Mouse (Mus musculus) intestine, postnatal 0 days (tissue): ENCODE data around the gene Pnmt. TPM values are rescaled to one million over a fixed set of nuclear protein-coding genes. Genes with fewer than 3 reads are reported as not detected.
A peak's percentile ranks its signal among the peaks of the same experiment; 100 is the strongest.
"Not testable (repeated sequence)": the region's sequence is repeated elsewhere in the genome, so short reads cannot be mapped to it uniquely, and the experiment has no call there.

Experiments used
- ATAC-seq: fragments of 200-750 bp; cut with Nextera tagmentation; 2 replicates; pipeline ENCODE4 v1.8.0; 2017; ENCODE audit warnings: mild to moderate bottlenecking, moderate TSS enrichment, moderate library complexity
- H3K27ac ChIP-seq: fragments of 300-500 bp; sonication (generic); 2 replicates; pipeline ENCODE4 v1.5.1; 2014; ENCODE audit warnings: mild to moderate bottlenecking, low read depth, low read length, moderate library complexity
- H3K27me3 ChIP-seq: fragments of 300-500 bp; sonication (generic); replicated peaks from 2 replicates; pipeline ENCODE4 v1.6.1; 2014; ENCODE audit warnings: low read length, mixed read lengths; ENCODE audit not compliant: control insufficient read depth, insufficient read depth
- H3K36me3 ChIP-seq: fragments of 300-500 bp; sonication (generic); 2 replicates; pipeline ENCODE4 v1.6.1; 2014; ENCODE audit warnings: mild to moderate bottlenecking, moderate library complexity; ENCODE audit not compliant: control insufficient read depth, insufficient read depth
- H3K4me1 ChIP-seq: fragments of 300-500 bp; sonication (generic); replicated peaks from 2 replicates; pipeline ENCODE4 v1.6.1; 2014; ENCODE audit warnings: antibody characterized with exemption, low read length, mixed read lengths; ENCODE audit not compliant: control insufficient read depth, insufficient read depth
- H3K4me2 ChIP-seq: fragments of 300-500 bp; sonication (generic); replicated peaks from 2 replicates; pipeline ENCODE4 v1.6.1; 2014; ENCODE audit warnings: low read depth, mild to moderate bottlenecking, moderate library complexity
- H3K4me3 ChIP-seq: fragments of 300-500 bp; sonication (generic); 2 replicates; pipeline ENCODE4 v1.5.1; 2014; ENCODE audit warnings: low read depth, low read length
- H3K9ac ChIP-seq: fragments of 300-500 bp; sonication (generic); 2 replicates; pipeline ENCODE4 v1.6.1; 2014; ENCODE audit warnings: mild to moderate bottlenecking, low read depth, low read length
- H3K9me3 ChIP-seq: fragments of 300-500 bp; sonication (generic); 2 replicates; pipeline ENCODE4 v1.6.1; 2016; ENCODE audit warnings: mixed run types; ENCODE audit not compliant: control insufficient read depth
- CTCF ChIP-seq: sonication (generic); IDR thresholded peaks from 2 replicates; pipeline ENCODE4 v1.5.1; 2016; ENCODE audit warnings: low read depth, mild to moderate bottlenecking, control low read depth, antibody characterized with exemption, moderate library complexity
- WGBS: fragments of 180-500 bp; shearing (Covaris S2); extraction: QIAGEN DNeasy Blood & Tissue Kit; methylation state at CpG from one replicate; pipeline ENCODE4 v1.1.7; 2014; 5-methylcytosine and 5-hydroxymethylcytosine counted together
- polyA plus RNA-seq: library from polyadenylated mRNA; unstranded; fragments of >200 nt; fragmentation: Nextera tagmentation; extraction: Ambion mirVana; gene quantifications from 2 replicates; pipeline ENCODE4 v1.2.1, GENCODE M21; 2015

The Pnmt gene
- polyA plus RNA-seq, 1 experiment from 2014 or later: not detected

GRCm38 (mm10) chr11:98380106-98380505, 6.1 kb upstream of the Pnmt start:
- Histone ChIP-seq H3K9ac (no peak overlapping the region), H3K27ac (no peak overlapping the region), H3K4me3 (no peak overlapping the region), H3K4me1 (no peaks in the 10 kb centered on the region), H3K9me3 (no peaks in the 10 kb centered on the region), H3K4me2 (no peak overlapping the region), H3K27me3 (no peaks in the 10 kb centered on the region), H3K36me3 (peaks cover 62% of the 10 kb centered on the region)
- 72% methylated on average over 6 of the region's 6 CpGs for WGBS
- ATAC-seq: no peak
- TF ChIP-seq CTCF: no peak

GRCm38 (mm10) chr11:98381651-98382050, 4.6 kb upstream of the Pnmt start:
- no peak for TF ChIP-seq CTCF
- Histone ChIP-seq H3K9me3 (no peaks in the 10 kb centered on the region), H3K4me3 (no peak overlapping the region), H3K9ac (no peak overlapping the region), H3K27me3 (0 out of 2 replicates have a peak, but pooled peaks cover 5% of the 10 kb centered on the region), H3K27ac (no peak overlapping the region), H3K36me3 (peaks cover 47% of the 10 kb centered on the region), H3K4me2 (no peak overlapping the region), H3K4me1 (no peaks in the 10 kb centered on the region)
- WGBS: 89% methylated on average over 2 of the region's 2 CpGs
- ATAC-seq: no peak

GRCm38 (mm10) chr11:98382405-98382804, 3.8 kb upstream of the Pnmt start:
- not testable (repeated sequence) for H3K4me2 ChIP-seq, H3K9me3 ChIP-seq, H3K4me1 ChIP-seq, H3K9ac ChIP-seq, H3K4me3 ChIP-seq, H3K27ac ChIP-seq
- Histone ChIP-seq H3K36me3 (peaks cover 39% of the 10 kb centered on the region), H3K27me3 (peaks cover 12% of the 10 kb centered on the region; the same call in 1 of the 2 replicates)
- WGBS: 23% methylated on average over 2 of the region's 2 CpGs
- peak; percentile 52 for ATAC-seq
- TF ChIP-seq CTCF: peak; percentile 50

DNA sequence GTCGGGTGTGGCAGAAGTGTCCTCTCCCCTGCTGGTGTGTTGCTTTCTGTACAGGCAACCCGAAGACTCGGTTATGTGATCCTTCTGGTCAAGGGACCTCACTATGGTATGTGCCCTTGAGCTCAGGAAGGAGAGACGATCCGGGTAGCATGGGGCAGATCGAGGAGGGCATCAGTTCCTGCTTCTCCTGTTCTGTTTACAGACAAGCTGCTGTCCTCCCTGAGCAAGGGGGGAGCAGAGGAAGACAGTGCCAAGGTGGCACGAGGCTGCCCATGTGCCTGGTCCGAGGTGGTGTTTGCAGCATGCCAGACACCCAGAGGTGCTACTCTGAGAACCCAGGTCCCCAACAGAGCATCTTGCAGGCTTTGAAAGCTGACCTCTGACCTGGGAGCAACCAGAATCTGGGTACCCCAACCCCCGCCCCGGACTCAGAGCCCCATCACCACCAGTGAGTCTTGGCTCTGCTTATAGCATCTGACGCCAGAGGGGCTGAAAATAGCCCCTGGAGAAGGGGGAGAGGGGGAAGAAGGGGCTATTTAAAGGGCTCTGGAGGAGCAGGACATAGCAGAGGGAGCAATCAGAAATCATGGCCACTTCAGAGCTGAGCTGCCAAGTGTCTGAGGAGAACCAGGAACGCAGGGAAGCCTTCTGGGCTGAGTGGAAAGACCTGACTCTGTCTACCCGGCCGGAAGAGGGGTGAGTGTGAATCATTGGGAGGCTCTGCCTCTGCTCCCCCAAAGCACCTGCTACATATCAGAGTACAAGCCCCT, 2.8 kb upstream of the Pnmt start, which contains the start of gene Tcap:
Gene Tcap (plus strand): TSS at position 551 of the 770 bp plus-strand sequence.
- Histone ChIP-seq H3K27me3 (peaks cover 18% of the 10 kb centered on the region; the same call in 1 of the 2 replicates), H3K4me1 (no peaks in the 10 kb centered on the region), H3K9me3 (no peaks in the 10 kb centered on the region), H3K9ac (no peak within 1 kb of the TSS), H3K36me3 (peaks cover 29% of the 10 kb centered on the region), H3K4me3 (no peak within 1 kb of the TSS), H3K4me2 (no peak within 1 kb of the TSS), H3K27ac (no peak within 1 kb of the TSS)
- 0 out of 2 replicates have a peak, but pooled peaks have one; percentile 2 for TF ChIP-seq CTCF
- ATAC-seq: no peak
- WGBS: 61% methylated on average over 14 of the region's 14 CpGs

GRCm38 (mm10) chr11:98384216-98384615, 2.0 kb upstream of the Pnmt start:
- Histone ChIP-seq H3K4me2 (no peak overlapping the region), H3K9ac (no peak overlapping the region), H3K27me3 (peaks cover 18% of the 10 kb centered on the region; the same call in 1 of the 2 replicates), H3K4me1 (no peaks in the 10 kb centered on the region), H3K36me3 (peaks cover 21% of the 10 kb centered on the region), H3K9me3 (no peaks in the 10 kb centered on the region), H3K27ac (no peak overlapping the region), H3K4me3 (no peak overlapping the region)
- 83% methylated on average over 20 of the region's 20 CpGs for WGBS
- no peak for TF ChIP-seq CTCF
- ATAC-seq: no peak

- H3K36me3 ChIP-seq: peaks cover 14% of the 10 kb centered on the region
- H3K9me3 ChIP-seq: no peaks in the 10 kb centered on the region
- H3K4me3 ChIP-seq: no peak overlapping the region
- H3K27me3 ChIP-seq: peaks cover 18% of the 10 kb centered on the region; the same call in 1 of the 2 replicates
- 72% methylated on average over 8 of the region's 8 CpGs for WGBS
- no peak for ATAC-seq
- no peaks in the 10 kb centered on the region for H3K4me1 ChIP-seq
- no peak for TF ChIP-seq CTCF
- H3K4me2 ChIP-seq: no peak overlapping the region
- no peak overlapping the region for H3K27ac ChIP-seq
- H3K9ac ChIP-seq: no peak overlapping the region
These were observed 1.3 kb upstream of the Pnmt start for GRCm38 (mm10) chr11:98384721-98385637.
